Mouse (Mus musculus) liver, embryonic 15.5 days (tissue): ENCODE results near the gene Cabcoco1. TPM values are rescaled to one million over a fixed set of nuclear protein-coding genes. Genes with fewer than 3 reads are reported as not detected.

ENCODE experiments used
- polyA plus RNA-seq: library from polyadenylated mRNA; unstranded; fragments of >200 nt; fragmentation: Nextera tagmentation; extraction: Ambion mirVana; gene quantifications from 2 replicates; pipeline ENCODE4 v1.2.1, GENCODE M21; 2015

Gene Cabcoco1
- polyA plus RNA-seq, 1 experiment from 2014 or later, result 0.96 TPM

Other genes starting within 250 kb of the Cabcoco1 start
- 1.5 and 1.6 TPM in 2 replicates for gene Tmem26, start 181.8 kb upstream of the Cabcoco1 start, polyA plus RNA-seq